Mouse (Mus musculus) gastrocnemius, postnatal 25 days (tissue): ENCODE measurements around the gene Plekha7. TPM values are rescaled to one million over a fixed set of nuclear protein-coding genes. Genes with fewer than 3 reads are reported as not detected.
"Not testable (repeated sequence)": the region's sequence is repeated elsewhere in the genome, so short reads cannot be mapped to it uniquely, and the experiment has no call there.

Source experiments
- DNase-seq: peaks from one replicate; pipeline ENCODE4 v3.0.0; 2022
- total RNA-seq, 2 experiments: library from RNA; stranded (reverse); gene quantifications; 1 replicate in 1 of 2; 2 replicates in 1 of 2; pipeline ENCODE4 v1.2.3; 2021

Gene Plekha7
- total RNA-seq, 2 experiments from 2014 or later, result 1.4 to 1.7 TPM

DNA sequence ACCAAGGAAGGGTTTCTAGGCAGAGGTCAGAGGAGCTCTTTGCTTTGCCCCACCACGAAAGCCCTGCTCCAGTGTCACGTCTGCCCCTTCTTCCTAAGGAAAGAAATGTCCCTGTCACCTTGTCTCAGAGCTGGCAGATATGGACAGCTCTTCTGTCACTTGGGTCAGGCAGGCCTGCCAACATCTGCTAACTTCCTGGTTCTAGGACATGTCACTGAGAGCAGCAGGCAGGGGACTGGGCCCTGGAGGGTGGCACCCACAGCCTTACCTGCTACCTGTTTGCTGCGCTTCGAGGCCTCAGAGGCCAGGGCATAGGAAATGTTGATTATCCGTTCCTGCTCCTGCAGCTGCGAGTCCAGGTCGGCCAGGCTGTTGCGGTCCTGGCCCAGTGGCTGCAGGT is 179.9 kb downstream of the Plekha7 start:
- no peak for DNase-seq

DNA sequence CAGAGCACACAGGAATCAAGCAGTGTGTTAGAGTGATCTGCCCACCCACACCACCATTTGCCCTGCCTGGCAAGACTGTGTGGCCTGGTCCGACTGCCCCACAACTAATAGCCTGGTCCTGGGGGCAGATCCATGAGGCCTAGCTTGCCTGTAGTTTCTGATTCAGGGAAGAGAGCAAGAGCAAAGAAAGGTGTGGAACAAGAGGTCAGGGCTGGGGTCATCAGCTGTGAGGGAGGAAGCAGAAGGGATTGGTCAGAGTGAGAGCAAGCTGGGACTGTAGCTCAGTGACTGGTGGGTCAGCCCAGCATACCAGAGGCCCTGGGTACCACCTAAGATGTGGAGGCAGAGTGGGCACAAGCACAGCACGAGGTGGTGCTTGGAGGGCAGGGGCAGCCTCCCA is 181.1 kb downstream of the Plekha7 start:
- no peak for DNase-seq

DNA sequence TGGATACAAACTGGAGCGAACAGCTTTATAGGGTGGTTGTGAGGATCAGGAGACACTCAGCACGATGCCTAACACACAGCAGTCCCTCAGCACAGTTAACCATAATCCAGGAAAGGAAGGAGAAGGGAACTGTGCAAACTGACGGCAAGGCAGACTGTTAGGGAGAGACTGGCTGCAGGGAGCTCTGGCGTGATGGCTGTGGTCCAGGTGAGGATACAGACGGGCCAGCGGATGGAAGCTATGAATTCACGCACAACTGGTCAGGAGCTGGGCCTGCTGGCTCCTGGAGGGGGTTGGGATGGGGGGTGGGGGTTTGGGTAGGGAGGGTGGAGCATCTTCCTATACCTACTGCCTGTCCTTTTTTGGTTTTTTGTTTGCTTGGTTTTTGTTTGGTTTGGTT is 182.5 kb downstream of the Plekha7 start:
- no peak for DNase-seq

DNA sequence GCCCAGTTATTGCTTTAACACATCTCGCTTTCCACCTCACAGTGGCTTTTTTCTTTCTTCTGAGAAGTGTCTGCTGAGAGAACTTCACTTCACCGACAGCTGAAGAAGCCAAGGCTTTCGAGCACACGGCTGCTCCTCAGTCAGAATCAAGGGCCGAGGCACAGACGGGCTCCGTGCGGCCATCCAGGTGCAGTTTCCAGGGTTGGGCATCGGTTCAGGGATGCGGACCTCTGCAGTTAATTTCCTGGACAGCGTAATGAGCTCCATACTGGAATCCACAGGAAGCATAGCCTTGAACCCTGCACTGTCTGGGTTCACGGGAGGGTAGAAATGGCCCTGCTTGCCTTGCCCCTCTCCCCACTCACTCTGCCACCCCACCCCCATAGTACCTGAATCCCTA is 184.1 kb downstream of the Plekha7 start:
- DNase-seq, result no peak

DNA sequence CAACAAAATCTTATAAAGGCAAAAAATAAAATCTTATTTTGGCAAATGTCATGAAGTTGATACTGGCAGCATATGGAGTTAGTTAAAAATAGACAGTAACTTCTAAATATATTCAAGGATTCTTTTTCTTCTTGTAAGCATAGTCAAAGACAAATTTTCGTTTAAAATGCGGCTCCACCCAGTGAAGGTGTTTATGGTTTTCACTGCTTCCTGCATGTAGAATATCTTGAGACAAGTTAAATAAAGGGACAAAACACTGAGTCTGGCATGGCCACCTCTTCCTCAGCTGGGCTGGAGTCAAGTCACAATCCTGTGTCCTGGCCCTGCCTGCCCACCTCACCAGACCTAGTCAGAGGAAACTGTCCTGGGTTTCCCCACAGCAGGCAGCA is 184.6 kb downstream of the Plekha7 start:
- no peak for DNase-seq

GRCm38 (mm10) chr7:116122981-116123596 is 185.1 kb downstream of the Plekha7 start:
- DNase-seq, result no peak

DNA sequence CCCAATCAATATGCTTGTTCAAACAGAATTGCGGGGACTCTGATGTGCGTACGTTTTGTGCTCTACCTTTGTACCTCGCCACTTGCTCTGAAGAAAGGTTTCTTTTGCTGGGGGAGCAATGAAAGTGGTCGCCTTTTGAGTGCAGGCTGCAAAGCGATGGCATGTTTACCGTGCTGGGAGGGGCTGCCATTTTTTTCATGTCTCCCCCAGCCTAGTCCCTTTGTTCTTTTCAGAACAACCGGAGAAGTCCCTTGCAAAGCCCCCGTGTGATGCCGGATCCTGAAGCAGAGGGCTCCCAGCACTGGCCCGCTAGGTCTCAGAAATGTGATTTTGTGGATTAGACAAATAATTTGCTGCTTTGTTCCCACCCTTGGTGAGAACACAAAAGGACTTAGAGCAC is 187.0 kb downstream of the Plekha7 start:
- no peak for DNase-seq

GRCm38 (mm10) chr7:116120737-116121136 is 187.4 kb downstream of the Plekha7 start:
- DNase-seq, result no peak

DNA sequence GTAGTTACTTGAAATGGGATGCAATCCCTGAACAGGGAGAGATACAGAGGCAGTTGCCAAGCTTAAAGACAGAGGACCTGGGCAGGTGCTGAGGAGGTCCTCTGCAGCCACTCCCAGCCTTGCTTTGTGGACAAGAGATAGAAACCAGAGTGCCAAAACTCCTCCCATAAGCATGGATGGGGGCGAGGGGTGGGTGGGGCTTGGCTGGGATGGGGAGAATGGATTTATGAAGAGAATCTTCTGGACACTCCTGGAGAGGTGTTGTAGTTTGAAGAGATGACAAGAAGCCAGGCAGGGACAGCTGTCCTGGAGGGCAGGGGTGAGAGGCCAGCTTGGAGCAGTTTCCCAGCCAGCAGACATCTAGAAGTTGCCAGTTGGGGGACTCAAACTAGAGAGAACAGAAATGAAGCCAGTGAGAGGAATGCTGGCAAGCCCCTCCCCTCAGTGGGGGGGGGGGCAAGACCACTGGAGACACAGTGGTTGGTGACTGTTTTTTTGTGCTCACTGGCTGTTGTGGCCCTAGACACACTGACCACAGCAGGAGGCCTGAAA is 188.8 kb downstream of the Plekha7 start:
- DNase-seq, result no peak

DNA sequence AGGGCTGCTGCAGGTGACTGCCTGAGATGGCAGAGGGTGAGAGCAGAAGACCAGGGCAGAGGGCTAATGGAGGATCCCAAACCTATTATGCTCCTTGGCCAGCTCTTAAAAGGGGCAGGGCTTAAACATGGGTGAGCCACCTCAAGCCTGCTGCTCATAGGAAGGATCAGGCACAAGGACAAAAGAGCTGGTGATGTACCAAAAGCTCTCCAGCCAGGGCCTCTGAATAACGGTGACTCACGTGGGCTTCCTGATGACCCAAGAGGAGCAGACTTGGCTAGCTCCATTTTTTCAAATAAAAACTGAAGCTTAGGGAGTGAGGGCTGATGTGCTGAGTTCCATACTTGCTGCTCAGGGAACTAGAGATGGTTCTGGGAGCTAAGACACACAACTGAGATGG is 192.2 kb downstream of the Plekha7 start:
- DNase-seq, result no peak

DNA sequence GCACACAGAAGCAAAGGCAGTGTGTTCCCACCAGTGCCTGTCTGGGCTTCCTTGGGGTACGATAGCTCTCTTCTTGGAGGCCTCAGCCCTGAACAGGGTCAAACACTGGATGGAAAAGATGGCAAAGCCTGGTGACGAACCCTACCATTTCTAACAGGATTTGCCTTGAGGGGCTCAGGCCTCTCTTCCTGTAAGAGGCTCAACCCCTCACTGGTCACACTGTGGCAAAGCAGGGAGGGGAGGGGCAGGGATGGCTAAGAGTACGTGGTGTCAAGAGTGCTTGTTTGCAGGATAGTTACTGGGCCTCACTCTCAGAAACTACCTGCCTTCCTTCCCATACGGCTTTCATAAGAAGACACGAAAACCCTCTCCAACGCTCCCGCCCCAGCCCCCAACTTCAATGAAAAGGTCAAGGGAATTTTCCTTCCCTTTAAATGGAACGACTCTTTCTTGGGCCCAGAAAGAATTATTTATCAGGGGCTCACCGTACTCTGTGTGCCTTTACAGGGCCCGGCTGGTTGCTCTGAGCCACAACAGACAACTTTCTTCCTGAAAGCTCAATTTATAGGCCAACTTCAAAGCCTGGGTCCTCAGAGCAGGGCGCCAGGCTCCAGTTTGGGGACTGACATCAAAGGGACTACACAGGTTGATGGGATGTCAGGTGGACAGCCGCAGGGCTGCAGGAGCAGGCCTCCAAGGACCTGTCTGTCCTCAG is 192.8 kb downstream of the Plekha7 start:
- DNase-seq, result peak; percentile 1

- DNase-seq, result no peak
Measured at GRCm38 (mm10) chr7:116111546-116111945, 196.6 kb downstream of the Plekha7 start.

DNA sequence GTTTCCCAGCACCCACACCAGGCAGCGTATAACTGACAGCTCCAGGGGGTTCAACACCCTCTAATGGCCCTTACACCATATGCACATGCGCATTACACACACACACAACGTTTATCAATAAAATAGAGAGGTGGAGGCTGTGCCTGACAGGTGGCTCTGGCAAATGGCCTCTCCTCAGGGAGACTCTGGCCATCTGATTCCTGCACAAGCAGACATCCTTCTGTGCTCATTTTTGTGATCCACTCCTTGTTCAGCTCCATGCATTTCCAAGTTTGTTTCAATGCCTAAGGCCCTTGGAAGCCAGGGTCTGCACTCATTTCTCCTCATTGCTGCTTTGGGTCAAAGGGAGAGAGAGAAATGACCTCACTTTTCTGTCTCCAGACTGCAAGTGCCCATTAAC is 197.5 kb downstream of the Plekha7 start:
- DNase-seq, result no peak

GRCm38 (mm10) chr7:116103091-116103490 is 205.1 kb downstream of the Plekha7 start:
- no peak for DNase-seq

- no peak for DNase-seq
Measured at GRCm38 (mm10) chr7:116099952-116100528, 208.1 kb downstream of the Plekha7 start.

- DNase-seq, result no peak
Measured at GRCm38 (mm10) chr7:116093466-116093850, 214.7 kb downstream of the Plekha7 start.

DNA sequence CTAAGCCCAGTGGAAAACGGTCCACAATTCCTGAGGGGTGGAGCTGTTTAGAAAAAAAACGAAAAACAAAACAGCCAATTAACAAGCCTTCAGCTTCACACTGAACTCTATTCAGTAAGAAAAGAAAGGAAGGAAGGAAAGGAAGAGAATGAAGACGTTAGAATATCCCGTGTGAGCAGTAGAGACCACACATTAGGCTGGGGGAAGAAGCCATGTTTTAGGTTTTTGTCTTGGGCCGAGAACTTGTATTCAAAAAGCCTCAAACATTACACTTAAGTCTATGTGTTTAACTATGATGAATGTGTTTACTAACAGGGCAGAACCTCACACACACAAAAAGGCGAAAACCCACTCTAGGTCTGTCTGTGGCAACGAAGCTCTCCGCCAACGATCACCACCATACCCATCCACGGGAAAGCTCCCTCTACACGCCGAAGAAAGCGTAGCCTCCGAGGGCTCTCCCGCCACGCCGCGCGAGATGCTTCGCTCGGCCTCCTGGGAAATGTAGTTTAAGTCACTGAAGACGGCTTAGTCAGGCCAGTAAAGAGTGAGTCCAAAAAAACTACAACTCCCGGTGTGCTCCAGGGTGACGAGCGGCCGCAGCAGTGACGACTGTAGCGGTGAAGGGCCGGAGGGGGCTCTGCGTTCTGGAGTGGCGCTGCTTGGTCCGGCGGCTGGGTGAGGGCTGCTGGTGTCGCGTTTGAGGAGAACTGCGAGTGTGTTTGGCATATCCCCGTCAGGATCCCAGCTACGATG is 215.3 kb downstream of the Plekha7 start:
- DNase-seq, result peak; percentile 95

- not testable (repeated sequence) for DNase-seq
Measured at GRCm38 (mm10) chr7:116084366-116084765, 223.8 kb downstream of the Plekha7 start, which contains the start of gene Gm4353. Gm4353 (minus strand) TSS chr7:116084635.
